Mouse (Mus musculus) stomach, embryonic 16.5 days (tissue): ENCODE results near the gene Gm49369. TPM values are rescaled to one million over a fixed set of nuclear protein-coding genes. Genes with fewer than 3 reads are reported as not detected.
A peak's percentile ranks its signal among the peaks of the same experiment; 100 is the strongest.

Source experiments
- ATAC-seq: fragments of 200-750 bp; cut with Nextera tagmentation; 2 replicates; pipeline ENCODE4 v1.8.0; 2017; ENCODE audit warnings: moderate number of reproducible peaks, moderate TSS enrichment; ENCODE audit not compliant: insufficient read depth, low FRiP score
- H3K27ac ChIP-seq: fragments of 300-500 bp; sonication (generic); 2 replicates; pipeline ENCODE4 v1.5.1; 2014; ENCODE audit warnings: low read length
- H3K27me3 ChIP-seq: fragments of 300-500 bp; sonication (generic); 2 replicates; pipeline ENCODE4 v1.6.1; 2014; ENCODE audit warnings: low read length, control low read depth, mixed read lengths; ENCODE audit not compliant: control insufficient read depth, insufficient read depth
- H3K36me3 ChIP-seq: fragments of 300-500 bp; sonication (generic); 2 replicates; pipeline ENCODE4 v1.6.1; 2014; ENCODE audit warnings: low read length; ENCODE audit not compliant: control insufficient read depth, insufficient read depth
- H3K4me1 ChIP-seq: fragments of 300-500 bp; sonication (generic); 2 replicates; pipeline ENCODE4 v1.6.1; 2014; ENCODE audit warnings: low read length, control low read depth, mixed read lengths; ENCODE audit not compliant: control insufficient read depth, insufficient read depth
- H3K4me2 ChIP-seq: fragments of 300-500 bp; sonication (generic); 2 replicates; pipeline ENCODE4 v1.6.1; 2014; ENCODE audit warnings: low read depth, low read length, mixed read lengths
- H3K4me3 ChIP-seq: fragments of 300-500 bp; sonication (generic); replicated peaks from 2 replicates; pipeline ENCODE4 v1.5.1; 2014; ENCODE audit warnings: mild to moderate bottlenecking, low read length
- H3K9ac ChIP-seq: fragments of 300-500 bp; sonication (generic); 2 replicates; pipeline ENCODE4 v1.6.1; 2014; ENCODE audit warnings: low read length
- H3K9me3 ChIP-seq: fragments of 300-500 bp; sonication (generic); replicated peaks from 2 replicates; pipeline ENCODE4 v1.6.1; 2016; ENCODE audit warnings: low read length, control low read depth; ENCODE audit not compliant: control insufficient read depth
- WGBS: fragments of 180-500 bp; shearing (Covaris S2); extraction: QIAGEN DNeasy Blood & Tissue Kit; methylation state at CpG from one replicate; pipeline ENCODE4 v1.1.7; 2014; 5-methylcytosine and 5-hydroxymethylcytosine counted together
- polyA plus RNA-seq: library from polyadenylated mRNA; unstranded; fragments of >200 nt; fragmentation: Nextera tagmentation; extraction: Ambion mirVana; gene quantifications from 2 replicates; pipeline ENCODE4 v1.2.1, GENCODE M21; 2015

Gm49369 gene
- polyA plus RNA-seq, 1 experiment from 2014 or later = not detected

DNA sequence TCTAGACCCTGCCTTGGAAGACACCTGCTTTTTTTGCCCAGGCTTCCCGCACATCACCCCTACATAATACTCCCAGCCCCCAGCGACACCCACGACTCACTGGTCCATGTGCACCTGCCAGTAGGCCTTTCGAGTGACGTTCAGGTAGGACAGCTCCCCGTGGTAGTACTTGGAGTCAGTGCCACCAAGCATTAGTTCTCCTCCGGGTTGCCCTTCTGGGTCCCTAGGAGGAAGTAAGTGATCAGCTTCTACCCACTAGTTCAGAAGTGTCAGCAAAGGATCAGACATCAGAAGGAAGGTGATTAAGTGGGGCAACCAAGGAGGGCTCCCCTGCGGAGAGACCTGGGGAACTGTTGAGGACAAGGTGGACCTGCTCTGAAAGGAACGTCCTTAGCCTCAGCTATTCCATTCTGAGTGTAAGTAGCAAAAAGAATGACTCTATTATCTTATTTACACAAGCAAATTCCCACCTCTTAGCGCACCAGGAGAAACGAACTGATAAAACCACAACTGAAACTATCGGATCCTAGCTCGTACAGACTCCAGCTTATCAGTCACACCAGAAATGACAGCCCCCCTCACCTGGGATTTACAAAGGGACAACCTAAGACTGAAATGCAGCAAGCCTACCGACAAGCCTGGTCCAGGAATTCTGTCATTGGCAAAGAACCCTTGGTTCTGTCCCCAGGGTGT lies 5.1 kb downstream of the Gm49369 start:
- H3K27me3 ChIP-seq = peaks cover 4% of the 10 kb centered on the region
- no peaks in the 10 kb centered on the region for H3K4me1 ChIP-seq
- H3K9ac ChIP-seq = no peak overlapping the region
- 72% methylated on average over 14 of the region's 14 CpGs for WGBS
- 0 out of 2 replicates have a peak, but pooled peaks have one; percentile 24 for ATAC-seq
- H3K4me2 ChIP-seq = no peak overlapping the region
- no peak overlapping the region for H3K4me3 ChIP-seq
- H3K9me3 ChIP-seq = no peaks in the 10 kb centered on the region
- H3K36me3 ChIP-seq = peaks cover 24% of the 10 kb centered on the region
- no peak overlapping the region for H3K27ac ChIP-seq

DNA sequence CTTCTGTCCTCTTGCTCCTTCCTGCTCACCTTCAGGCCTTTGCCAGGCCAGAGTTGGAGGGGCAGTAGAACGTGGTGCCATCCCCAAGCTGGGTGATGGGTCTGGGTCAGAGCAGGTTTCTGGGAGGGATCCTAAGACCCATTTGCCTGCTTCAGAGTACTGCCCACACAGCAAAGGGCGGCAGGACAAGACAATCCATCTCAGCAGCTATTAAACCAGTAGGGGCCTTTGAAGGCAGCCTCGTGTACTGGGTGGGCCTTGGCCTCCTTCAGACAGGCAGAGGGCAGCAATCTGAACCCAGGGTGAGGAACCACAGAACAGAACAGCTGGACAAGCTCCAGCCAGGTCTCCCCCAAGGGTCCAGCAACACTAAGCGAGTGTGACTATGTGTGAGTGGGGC lies 6.4 kb downstream of the Gm49369 start:
- H3K27me3 ChIP-seq = peaks cover 16% of the 10 kb centered on the region
- no peak overlapping the region for H3K4me3 ChIP-seq
- 75% methylated on average over 4 of the region's 4 CpGs for WGBS
- no peak for ATAC-seq
- H3K4me2 ChIP-seq = no peak overlapping the region
- no peaks in the 10 kb centered on the region for H3K9me3 ChIP-seq
- H3K27ac ChIP-seq = no peak overlapping the region
- peaks cover 17% of the 10 kb centered on the region for H3K36me3 ChIP-seq
- H3K4me1 ChIP-seq = 0 out of 2 replicates have a peak, but pooled peaks cover 3% of the 10 kb centered on the region
- H3K9ac ChIP-seq = no peak overlapping the region

DNA sequence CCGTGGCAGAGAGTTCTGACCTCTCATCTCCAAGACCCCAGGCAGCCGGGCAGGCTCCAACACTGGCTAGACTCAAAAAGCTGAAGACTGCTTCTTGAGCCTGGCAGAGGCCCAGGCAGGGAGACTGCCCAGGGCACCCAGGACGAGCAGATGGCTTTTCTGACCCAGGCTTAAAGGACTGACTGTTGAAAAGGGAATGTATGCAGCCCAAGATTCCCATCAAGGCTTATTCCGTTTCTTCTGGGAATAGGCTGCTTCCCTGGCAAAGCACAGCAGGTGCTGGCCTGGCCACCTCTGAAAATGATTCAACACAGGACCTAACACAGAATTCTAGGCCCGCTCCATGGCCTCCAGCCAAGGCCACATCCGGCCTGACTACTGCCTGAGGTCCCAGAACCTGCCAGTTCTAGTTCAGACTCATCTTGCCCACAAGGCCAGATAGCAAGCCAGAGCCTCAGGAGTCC lies 7.2 kb downstream of the Gm49369 start:
- no peaks in the 10 kb centered on the region for H3K9me3 ChIP-seq
- ATAC-seq = no peak
- H3K4me1 ChIP-seq = 0 out of 2 replicates have a peak, but pooled peaks cover 3% of the 10 kb centered on the region
- WGBS = 66% methylated on average over 6 of the region's 6 CpGs
- peaks cover 10% of the 10 kb centered on the region for H3K36me3 ChIP-seq
- H3K9ac ChIP-seq = no peak overlapping the region
- H3K27ac ChIP-seq = no peak overlapping the region
- H3K27me3 ChIP-seq = peaks cover 24% of the 10 kb centered on the region
- no peak overlapping the region for H3K4me2 ChIP-seq
- H3K4me3 ChIP-seq = no peak overlapping the region

DNA sequence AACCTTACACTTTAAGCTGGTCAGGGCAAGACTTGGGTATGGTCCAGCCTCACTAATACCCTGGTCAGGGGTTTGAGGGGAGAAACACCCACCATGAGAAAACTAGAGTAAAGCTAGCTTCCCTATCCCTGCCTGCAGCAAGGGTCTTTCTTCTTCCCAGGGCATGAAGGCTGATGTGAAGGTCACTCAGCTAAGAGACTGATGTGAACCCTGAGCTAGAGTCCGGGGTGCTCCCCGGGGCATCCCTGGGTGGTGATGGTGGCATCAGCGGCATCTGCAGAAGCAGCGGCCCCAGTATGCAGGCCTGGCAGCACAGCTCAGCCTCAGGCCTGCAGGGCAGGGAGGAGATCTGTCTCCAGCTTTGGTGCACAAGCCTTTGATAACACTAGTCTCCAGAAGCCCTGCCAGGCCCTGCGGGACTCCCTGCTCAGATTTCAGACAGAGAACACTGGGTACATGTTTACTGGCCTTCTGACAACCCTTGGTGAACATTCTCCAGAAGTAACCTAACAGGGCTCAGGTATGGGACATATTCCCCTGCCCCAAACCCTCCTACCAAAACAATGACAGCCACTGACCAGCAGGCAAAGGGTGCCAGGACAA lies 8.0 kb downstream of the Gm49369 start:
- Histone ChIP-seq H3K27ac (no peak overlapping the region), H3K9me3 (no peaks in the 10 kb centered on the region), H3K9ac (no peak overlapping the region), H3K27me3 (peaks cover 24% of the 10 kb centered on the region), H3K4me1 (0 out of 2 replicates have a peak, but pooled peaks cover 3% of the 10 kb centered on the region), H3K4me2 (no peak overlapping the region), H3K4me3 (no peak overlapping the region), H3K36me3 (peaks cover 10% of the 10 kb centered on the region)
- 89% methylated on average over 5 of the region's 5 CpGs for WGBS
- no peak for ATAC-seq

DNA sequence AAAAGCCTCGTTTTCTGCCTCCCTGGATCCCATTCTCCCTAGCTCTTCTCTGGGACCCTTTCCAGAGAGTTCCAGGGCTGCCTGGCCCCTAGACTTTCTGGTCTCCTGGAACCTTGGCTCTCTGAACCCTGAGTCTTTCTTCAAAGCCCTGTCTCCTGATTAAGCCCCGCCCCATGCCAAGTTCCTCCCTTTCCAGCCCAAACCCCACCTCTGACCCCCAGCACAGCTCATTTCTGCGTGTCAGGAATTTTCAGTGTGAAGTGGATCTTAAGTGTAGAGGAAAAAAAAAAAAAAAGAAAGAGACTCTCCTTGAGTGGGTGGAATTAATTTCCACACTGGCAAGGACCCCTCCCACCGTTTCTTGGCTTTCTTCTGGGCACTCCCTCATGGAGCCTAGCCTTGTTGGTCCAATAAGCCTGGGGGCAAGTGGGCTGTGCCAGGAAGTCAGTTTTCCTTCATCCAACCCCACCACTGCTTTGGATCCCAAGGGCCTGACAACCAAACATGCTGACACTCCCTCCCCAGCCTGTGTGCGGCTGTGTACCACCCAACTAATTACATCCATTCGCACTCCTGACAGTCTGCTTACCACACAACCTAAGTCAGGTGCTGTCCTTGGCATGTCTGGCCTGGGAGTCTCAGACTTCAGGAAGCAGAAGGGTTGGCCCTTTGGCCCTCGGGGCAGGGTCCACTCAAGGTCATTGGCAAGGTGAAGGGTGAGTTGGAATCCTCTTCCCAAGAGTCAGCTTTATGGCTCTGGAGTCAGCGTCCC lies 8.6 kb downstream of the Gm49369 start, which contains the start of gene Ifitm10:
Gene Ifitm10, minus strand, starts transcription at position 113 of the 772 bp plus-strand sequence.
- ATAC-seq = no peak
- 70% methylated on average over 8 of the region's 8 CpGs for WGBS
- Histone ChIP-seq H3K4me2 (no peak within 1 kb of the TSS), H3K27ac (no peak within 1 kb of the TSS), H3K36me3 (peaks cover 5% of the 10 kb centered on the region), H3K4me3 (no peak within 1 kb of the TSS; the same call in 1 of the 2 replicates), H3K9ac (no peak within 1 kb of the TSS), H3K4me1 (0 out of 2 replicates have a peak, but pooled peaks cover 3% of the 10 kb centered on the region), H3K9me3 (no peaks in the 10 kb centered on the region), H3K27me3 (peaks cover 24% of the 10 kb centered on the region)

DNA sequence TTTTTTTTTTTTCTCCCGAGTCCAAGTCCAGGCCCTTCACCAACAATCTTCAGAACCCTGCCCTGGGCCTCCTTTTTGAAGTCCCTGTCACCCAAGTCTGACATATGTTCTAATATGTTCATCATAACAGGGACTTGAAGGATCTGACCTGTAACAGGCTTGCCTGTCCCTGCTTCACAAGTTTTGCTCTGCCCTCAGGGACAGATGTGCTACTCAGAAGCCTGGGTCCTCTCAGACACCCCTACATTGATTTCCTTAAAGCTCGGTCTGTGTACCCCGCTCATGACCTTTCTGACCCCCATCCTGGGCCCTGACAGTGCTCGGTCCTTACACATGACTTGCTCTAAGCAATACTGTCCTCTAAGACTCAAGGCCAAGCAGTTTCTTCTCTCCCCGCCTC lies 9.4 kb downstream of the Gm49369 start:
- Histone ChIP-seq H3K9ac (no peak overlapping the region), H3K27me3 (peaks cover 24% of the 10 kb centered on the region), H3K27ac (no peak overlapping the region), H3K9me3 (no peaks in the 10 kb centered on the region), H3K36me3 (no peaks in the 10 kb centered on the region), H3K4me1 (0 out of 2 replicates have a peak, but pooled peaks cover 3% of the 10 kb centered on the region), H3K4me3 (no peak overlapping the region), H3K4me2 (no peak overlapping the region)
- no peak for ATAC-seq
- WGBS = 76% methylated on average over 5 of the region's 5 CpGs

DNA sequence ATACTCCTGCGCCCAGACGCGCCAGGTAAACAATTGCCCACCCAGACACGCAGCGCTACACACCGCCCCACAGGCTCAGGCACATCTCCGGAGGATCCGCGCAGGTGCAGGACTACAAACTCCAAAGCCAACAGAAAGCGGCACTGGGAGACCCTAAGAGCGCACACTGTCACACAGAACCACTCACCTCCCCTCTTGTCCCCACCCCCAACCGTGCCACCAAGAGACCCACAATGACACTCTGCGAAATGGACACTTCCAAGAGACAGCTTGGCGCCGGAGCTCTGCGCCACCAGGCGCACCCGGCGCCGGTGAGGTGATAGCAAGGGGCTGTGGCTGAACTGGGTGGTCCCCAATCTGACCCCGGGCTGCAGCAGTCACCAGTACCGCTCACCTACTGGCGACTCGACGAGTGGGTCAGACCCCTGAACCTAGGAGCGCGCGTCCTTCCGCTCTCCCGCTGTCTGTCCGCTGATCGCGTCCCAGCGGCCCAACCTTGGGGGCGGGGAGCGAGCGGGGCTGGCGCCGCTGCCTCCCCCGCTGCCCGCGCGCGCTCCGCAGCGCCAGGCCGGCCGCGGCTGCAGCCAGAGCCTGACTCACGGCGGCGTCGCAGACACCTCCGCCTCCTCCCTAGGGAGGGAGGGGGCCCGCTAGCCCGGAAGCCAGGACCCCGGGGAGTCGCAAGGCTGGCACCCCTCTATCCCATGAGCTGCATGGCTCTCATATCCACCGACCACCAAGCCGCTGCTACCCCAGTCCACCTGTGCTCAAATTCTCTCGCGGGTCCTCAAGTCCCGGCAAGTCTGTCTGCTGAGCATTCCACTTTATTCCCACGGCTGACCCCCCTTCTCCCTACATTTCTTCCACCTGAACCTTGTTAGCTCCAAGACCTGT lies 10.5 kb downstream of the Gm49369 start:
- peaks cover 24% of the 10 kb centered on the region for H3K27me3 ChIP-seq
- peak overlapping the region; percentile 46 for H3K4me3 ChIP-seq
- 1% methylated on average over 64 of the region's 64 CpGs for WGBS
- H3K4me1 ChIP-seq = 0 out of 2 replicates have a peak, but pooled peaks cover 3% of the 10 kb centered on the region
- no peak overlapping the region for H3K27ac ChIP-seq
- no peaks in the 10 kb centered on the region for H3K9me3 ChIP-seq
- no peak for ATAC-seq
- peak overlapping the region; percentile 66 for H3K4me2 ChIP-seq
- H3K9ac ChIP-seq = peak overlapping the region; percentile 62
- H3K36me3 ChIP-seq = no peaks in the 10 kb centered on the region

DNA sequence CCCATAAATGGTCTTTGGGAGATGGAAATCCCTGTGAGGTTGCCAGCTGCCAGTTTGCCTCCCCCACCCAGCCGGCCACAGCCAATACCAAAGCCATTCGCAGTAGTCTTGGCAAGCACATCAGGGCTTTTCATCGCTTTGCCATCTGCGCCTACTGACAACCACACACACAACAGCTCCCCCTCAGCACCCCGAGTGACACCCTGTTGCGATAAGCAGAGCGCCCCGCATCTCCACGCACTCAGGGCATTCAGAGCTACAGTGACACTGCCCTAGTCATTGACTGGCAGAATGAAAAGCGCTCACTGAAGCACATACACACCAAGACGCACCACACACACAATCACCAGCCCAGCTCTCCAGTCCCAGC lies 11.1 kb downstream of the Gm49369 start:
- ATAC-seq = no peak
- H3K9me3 ChIP-seq = no peaks in the 10 kb centered on the region
- 33% methylated on average over 11 of the region's 11 CpGs for WGBS
- H3K4me3 ChIP-seq = peak overlapping the region; percentile 46
- H3K9ac ChIP-seq = peak overlapping the region; percentile 62
- peaks cover 24% of the 10 kb centered on the region for H3K27me3 ChIP-seq
- peak overlapping the region; percentile 66 for H3K4me2 ChIP-seq
- no peaks in the 10 kb centered on the region for H3K36me3 ChIP-seq
- no peak overlapping the region for H3K27ac ChIP-seq
- H3K4me1 ChIP-seq = 0 out of 2 replicates have a peak, but pooled peaks cover 3% of the 10 kb centered on the region
